Mouse (Mus musculus) stomach, embryonic 16.5 days (tissue): ENCODE measurements around the gene Zfp326. TPM values are rescaled to one million over a fixed set of nuclear protein-coding genes. Genes with fewer than 3 reads are reported as not detected.
A peak's percentile ranks its signal among the peaks of the same experiment; 100 is the strongest.

ENCODE experiments used
- ATAC-seq: fragments of 200-750 bp; cut with Nextera tagmentation; 2 replicates; pipeline ENCODE4 v1.8.0; 2017; ENCODE audit warnings: moderate number of reproducible peaks, moderate TSS enrichment; ENCODE audit not compliant: insufficient read depth, low FRiP score
- H3K27ac ChIP-seq: fragments of 300-500 bp; sonication (generic); 2 replicates; pipeline ENCODE4 v1.5.1; 2014; ENCODE audit warnings: low read length
- H3K27me3 ChIP-seq: fragments of 300-500 bp; sonication (generic); 2 replicates; pipeline ENCODE4 v1.6.1; 2014; ENCODE audit warnings: low read length, control low read depth, mixed read lengths; ENCODE audit not compliant: control insufficient read depth, insufficient read depth
- H3K36me3 ChIP-seq: fragments of 300-500 bp; sonication (generic); 2 replicates; pipeline ENCODE4 v1.6.1; 2014; ENCODE audit warnings: low read length; ENCODE audit not compliant: control insufficient read depth, insufficient read depth
- H3K4me1 ChIP-seq: fragments of 300-500 bp; sonication (generic); 2 replicates; pipeline ENCODE4 v1.6.1; 2014; ENCODE audit warnings: low read length, control low read depth, mixed read lengths; ENCODE audit not compliant: control insufficient read depth, insufficient read depth
- H3K4me2 ChIP-seq: fragments of 300-500 bp; sonication (generic); 2 replicates; pipeline ENCODE4 v1.6.1; 2014; ENCODE audit warnings: low read depth, low read length, mixed read lengths
- H3K4me3 ChIP-seq: fragments of 300-500 bp; sonication (generic); replicated peaks from 2 replicates; pipeline ENCODE4 v1.5.1; 2014; ENCODE audit warnings: mild to moderate bottlenecking, low read length
- H3K9ac ChIP-seq: fragments of 300-500 bp; sonication (generic); 2 replicates; pipeline ENCODE4 v1.6.1; 2014; ENCODE audit warnings: low read length
- H3K9me3 ChIP-seq: fragments of 300-500 bp; sonication (generic); replicated peaks from 2 replicates; pipeline ENCODE4 v1.6.1; 2016; ENCODE audit warnings: low read length, control low read depth; ENCODE audit not compliant: control insufficient read depth
- WGBS: fragments of 180-500 bp; shearing (Covaris S2); extraction: QIAGEN DNeasy Blood & Tissue Kit; methylation state at CpG from one replicate; pipeline ENCODE4 v1.1.7; 2014; 5-methylcytosine and 5-hydroxymethylcytosine counted together
- polyA plus RNA-seq: library from polyadenylated mRNA; unstranded; fragments of >200 nt; fragmentation: Nextera tagmentation; extraction: Ambion mirVana; gene quantifications from 2 replicates; pipeline ENCODE4 v1.2.1, GENCODE M21; 2015

Zfp326 gene
- polyA plus RNA-seq, 1 experiment from 2014 or later, result 31.6 TPM

- Histone ChIP-seq H3K36me3 (no peaks in the 10 kb centered on the region), H3K4me2 (no peak overlapping the region), H3K9me3 (no peaks in the 10 kb centered on the region), H3K27ac (no peak overlapping the region), H3K27me3 (no peaks in the 10 kb centered on the region), H3K4me1 (peaks cover 1% of the 10 kb centered on the region; the same call in 1 of the 2 replicates), H3K9ac (no peak overlapping the region), H3K4me3 (no peak overlapping the region)
- no peak for ATAC-seq
- 71% methylated on average over 10 of the region's 10 CpGs for WGBS
Measured at GRCm38 (mm10) chr5:105844044-105844753, 32.2 kb upstream of the Zfp326 start.

GRCm38 (mm10) chr5:105845041-105845440 lies 31.3 kb upstream of the Zfp326 start:
- WGBS, result 96% methylated on average over 2 of the region's 2 CpGs
- H3K4me1 ChIP-seq, result peaks cover 7% of the 10 kb centered on the region
- H3K4me3 ChIP-seq, result no peak overlapping the region
- H3K27me3 ChIP-seq, result no peaks in the 10 kb centered on the region
- H3K27ac ChIP-seq, result no peak overlapping the region
- H3K36me3 ChIP-seq, result no peaks in the 10 kb centered on the region
- no peaks in the 10 kb centered on the region for H3K9me3 ChIP-seq
- H3K9ac ChIP-seq, result no peak overlapping the region
- H3K4me2 ChIP-seq, result no peak overlapping the region
- ATAC-seq, result no peak

GRCm38 (mm10) chr5:105847726-105848125 lies 28.6 kb upstream of the Zfp326 start:
- WGBS, result 70% methylated on average over 8 of the region's 8 CpGs
- Histone ChIP-seq H3K36me3 (no peaks in the 10 kb centered on the region), H3K4me3 (no peak overlapping the region), H3K27me3 (no peaks in the 10 kb centered on the region), H3K4me2 (no peak overlapping the region), H3K4me1 (peaks cover 7% of the 10 kb centered on the region), H3K9me3 (no peaks in the 10 kb centered on the region), H3K9ac (no peak overlapping the region), H3K27ac (no peak overlapping the region)
- no peak for ATAC-seq

- H3K9me3 ChIP-seq, result no peaks in the 10 kb centered on the region
- no peak overlapping the region for H3K9ac ChIP-seq
- no peak overlapping the region for H3K27ac ChIP-seq
- H3K27me3 ChIP-seq, result no peaks in the 10 kb centered on the region
- WGBS, result 55% methylated on average over 4 of the region's 4 CpGs
- no peak overlapping the region for H3K4me2 ChIP-seq
- no peak for ATAC-seq
- peaks cover 7% of the 10 kb centered on the region for H3K4me1 ChIP-seq
- no peak overlapping the region for H3K4me3 ChIP-seq
- no peaks in the 10 kb centered on the region for H3K36me3 ChIP-seq
Measured at GRCm38 (mm10) chr5:105849222-105849621, 27.1 kb upstream of the Zfp326 start.

GRCm38 (mm10) chr5:105849643-105850042 lies 26.7 kb upstream of the Zfp326 start:
- no peak overlapping the region for H3K4me2 ChIP-seq
- H3K4me3 ChIP-seq, result no peak overlapping the region
- ATAC-seq, result peak; percentile 69; the same call in 1 of the 2 replicates
- peaks cover 7% of the 10 kb centered on the region for H3K4me1 ChIP-seq
- no peak overlapping the region for H3K27ac ChIP-seq
- no peaks in the 10 kb centered on the region for H3K27me3 ChIP-seq
- no peak overlapping the region for H3K9ac ChIP-seq
- WGBS, result 38% methylated on average over 3 of the region's 3 CpGs
- no peaks in the 10 kb centered on the region for H3K9me3 ChIP-seq
- H3K36me3 ChIP-seq, result no peaks in the 10 kb centered on the region

DNA sequence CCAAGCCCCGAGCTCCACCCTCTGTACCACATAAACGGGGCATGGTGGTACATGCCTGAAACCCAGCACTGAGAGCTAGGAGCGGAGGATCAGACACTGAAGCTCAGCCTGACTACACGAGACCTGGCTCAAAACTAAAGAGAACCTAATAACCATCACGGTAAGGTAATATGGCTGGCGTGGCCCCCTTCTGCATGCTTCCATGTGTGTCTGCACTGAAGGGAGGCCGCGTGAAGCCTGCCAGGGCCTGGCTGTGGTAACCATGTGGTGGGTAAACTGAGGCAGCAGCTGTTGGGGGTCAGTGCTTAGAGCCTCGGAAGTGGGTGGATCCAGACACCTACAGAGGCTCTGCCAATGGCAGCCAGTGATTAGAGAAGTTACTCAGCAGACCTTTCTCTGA lies 23.1 kb upstream of the Zfp326 start:
- H3K36me3 ChIP-seq, result no peaks in the 10 kb centered on the region
- 86% methylated on average over 9 of the region's 9 CpGs for WGBS
- H3K4me3 ChIP-seq, result no peak overlapping the region
- no peaks in the 10 kb centered on the region for H3K27me3 ChIP-seq
- peaks cover 13% of the 10 kb centered on the region for H3K4me1 ChIP-seq
- H3K27ac ChIP-seq, result no peak overlapping the region
- no peak for ATAC-seq
- no peak overlapping the region for H3K4me2 ChIP-seq
- H3K9me3 ChIP-seq, result no peaks in the 10 kb centered on the region
- no peak overlapping the region for H3K9ac ChIP-seq

GRCm38 (mm10) chr5:105857486-105857885 lies 18.9 kb upstream of the Zfp326 start:
- Histone ChIP-seq H3K36me3 (no peaks in the 10 kb centered on the region), H3K4me3 (no peak overlapping the region), H3K27ac (peak overlapping the region; percentile 20; the same call in 1 of the 2 replicates), H3K27me3 (no peaks in the 10 kb centered on the region), H3K4me2 (no peak overlapping the region), H3K9ac (no peak overlapping the region), H3K9me3 (no peaks in the 10 kb centered on the region), H3K4me1 (peaks cover 15% of the 10 kb centered on the region; the same call in 1 of the 2 replicates)
- no peak for ATAC-seq
- 52% methylated on average over 5 of the region's 5 CpGs for WGBS

DNA sequence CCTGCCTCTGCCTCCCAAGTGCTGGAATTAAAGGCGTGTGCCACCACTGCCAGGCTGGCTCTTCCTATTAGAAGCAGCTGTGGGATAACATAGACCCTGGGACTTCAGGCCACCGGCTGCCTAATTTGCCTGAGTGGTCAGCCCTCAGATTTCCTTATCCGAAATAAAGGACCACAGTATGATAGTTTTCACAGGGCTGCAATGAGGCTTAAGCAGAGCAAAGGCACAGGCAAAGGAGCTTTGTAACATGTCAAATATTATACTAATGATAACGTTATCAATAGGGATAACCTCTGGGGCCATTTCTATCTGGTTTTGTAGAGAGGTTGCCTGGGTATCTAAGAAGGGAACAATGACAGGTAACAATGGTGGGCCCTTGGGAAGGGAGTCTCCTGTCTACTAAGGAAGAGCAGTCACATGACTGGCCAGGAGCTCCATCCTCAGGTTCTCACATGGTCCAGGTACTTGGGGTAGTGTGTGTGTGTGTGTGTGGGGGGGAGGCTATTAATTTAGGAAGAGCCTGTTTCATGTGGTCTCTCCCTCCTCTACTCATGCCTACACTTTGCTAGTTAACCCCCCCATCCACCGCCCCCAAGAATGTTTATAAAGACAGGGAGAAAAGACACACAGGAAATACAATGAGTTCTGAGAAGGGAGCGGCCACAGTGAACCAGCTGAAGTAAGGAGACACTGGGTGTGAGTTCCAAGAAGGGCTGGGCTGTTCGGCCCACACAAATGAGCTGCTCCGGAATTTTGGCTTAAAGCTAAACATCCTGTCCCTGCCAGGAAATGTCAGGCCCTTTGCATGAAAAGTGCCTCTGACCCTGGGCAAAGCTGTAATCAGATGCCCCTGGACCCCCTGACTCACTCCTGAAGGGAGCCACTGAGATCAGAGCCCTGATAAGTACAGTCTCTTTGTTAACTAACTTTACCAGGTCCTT lies 17.3 kb upstream of the Zfp326 start:
- peak overlapping the region; percentile 5; the same call in 1 of the 2 replicates for H3K27ac ChIP-seq

More for the DNA sequence above, 17.3 kb upstream of the Zfp326 start:
- no peak overlapping the region for H3K4me3 ChIP-seq
- H3K9me3 ChIP-seq, result no peaks in the 10 kb centered on the region
- no peaks in the 10 kb centered on the region for H3K27me3 ChIP-seq
- H3K4me2 ChIP-seq, result no peak overlapping the region
- 39% methylated on average over 8 of the region's 8 CpGs for WGBS
- H3K9ac ChIP-seq, result no peak overlapping the region
- ATAC-seq, result peak; percentile 37; the same call in 1 of the 2 replicates
- H3K4me1 ChIP-seq, result peaks cover 15% of the 10 kb centered on the region; the same call in 1 of the 2 replicates
- H3K36me3 ChIP-seq, result no peaks in the 10 kb centered on the region
